Mouse (Mus musculus): ENCODE measurements around the gene Elavl2. TPM values are rescaled to one million over a fixed set of nuclear protein-coding genes. Genes with fewer than 3 reads are reported as not detected.
A peak's percentile ranks its signal among the peaks of the same experiment; 100 is the strongest.

The Elavl2 gene
- polyA plus RNA-seq, 1 experiment from 2014 or later, result 39.7 TPM

GRCm38 (mm10) chr4:91374571-91375371, 25.8 kb downstream of the Elavl2 start:
- Histone ChIP-seq H3K4me3 (peak overlapping the region; percentile 81), H3K27ac (replicated peaks) (peak overlapping the region; percentile 89), H3K27me3 (ENCODE audit: low read depth, poor library complexity, severe bottlenecking) (peaks cover 60% of the 10 kb centered on the region), H3K9me3 (replicated peaks) (no peaks in the 10 kb centered on the region), H3K36me3 (no peaks in the 10 kb centered on the region), H3K4me1 (peaks cover 53% of the 10 kb centered on the region)
- peak; percentile 76 for DNase-seq (ENCODE audit: low spot score)
- WGBS, result under 1% methylated on average over 46 of the region's 46 CpGs

DNA sequence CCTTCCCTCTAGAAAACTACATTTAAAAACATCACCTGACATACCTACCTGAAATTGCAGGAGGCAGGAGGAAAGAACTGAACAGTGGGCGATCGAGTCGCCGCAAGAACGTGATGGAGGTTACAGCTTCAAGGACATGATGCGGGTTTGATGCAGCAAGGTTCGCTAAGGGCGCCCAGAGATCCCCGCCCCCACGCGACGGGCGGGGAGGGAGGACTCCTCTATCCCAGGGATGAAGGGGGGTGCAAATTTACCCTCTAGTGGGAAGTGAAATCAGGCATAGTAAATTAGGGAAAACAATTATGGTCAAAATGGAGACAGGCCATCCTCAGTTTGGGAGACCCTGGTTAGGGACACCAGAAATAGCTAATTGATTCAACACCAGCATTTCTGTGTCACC, 27.7 kb downstream of the Elavl2 start:
- 4% methylated on average over 13 of the region's 13 CpGs for WGBS
- no peak for DNase-seq (ENCODE audit: low spot score)
- Histone ChIP-seq H3K27ac (replicated peaks) (no peak overlapping the region), H3K4me3 (peak overlapping the region; percentile 81), H3K4me1 (peaks cover 52% of the 10 kb centered on the region), H3K9me3 (replicated peaks) (no peaks in the 10 kb centered on the region), H3K36me3 (no peaks in the 10 kb centered on the region), H3K27me3 (ENCODE audit: low read depth, poor library complexity, severe bottlenecking) (peaks cover 51% of the 10 kb centered on the region)

- WGBS, result 0% methylated on average over 41 of the region's 44 CpGs
- Histone ChIP-seq H3K27me3 (ENCODE audit: low read depth, poor library complexity, severe bottlenecking) (peaks cover 51% of the 10 kb centered on the region), H3K36me3 (no peaks in the 10 kb centered on the region), H3K4me1 (peaks cover 44% of the 10 kb centered on the region), H3K4me3 (peak overlapping the region; percentile 81), H3K27ac (replicated peaks) (peak overlapping the region; percentile 88), H3K9me3 (replicated peaks) (no peaks in the 10 kb centered on the region)
- DNase-seq (ENCODE audit: low spot score), result peak; percentile 80
These were observed 28.8 kb downstream of the Elavl2 start for GRCm38 (mm10) chr4:91371819-91372215.

GRCm38 (mm10) chr4:91371131-91371818, 29.3 kb downstream of the Elavl2 start:
- Histone ChIP-seq H3K4me1 (peaks cover 43% of the 10 kb centered on the region), H3K27me3 (ENCODE audit: low read depth, poor library complexity, severe bottlenecking) (peaks cover 51% of the 10 kb centered on the region), H3K36me3 (0 out of 2 replicates have a peak, but pooled peaks cover 3% of the 10 kb centered on the region), H3K27ac (replicated peaks) (peak overlapping the region; percentile 88), H3K4me3 (peak overlapping the region; percentile 81), H3K9me3 (replicated peaks) (no peaks in the 10 kb centered on the region)
- DNase-seq (ENCODE audit: low spot score), result peak; percentile 56
- under 1% methylated on average over 82 of the region's 82 CpGs for WGBS

GRCm38 (mm10) chr4:91365276-91365675, 35.3 kb downstream of the Elavl2 start:
- DNase-seq (ENCODE audit: low spot score), result no peak
- Histone ChIP-seq H3K36me3 (peaks cover 18% of the 10 kb centered on the region), H3K27me3 (ENCODE audit: low read depth, poor library complexity, severe bottlenecking) (peaks cover 10% of the 10 kb centered on the region), H3K4me3 (no peak overlapping the region), H3K9me3 (replicated peaks) (no peaks in the 10 kb centered on the region), H3K27ac (replicated peaks) (no peak overlapping the region), H3K4me1 (peaks cover 14% of the 10 kb centered on the region; the same call in 1 of the 2 replicates)
- WGBS, result 82% methylated on average over 12 of the region's 12 CpGs

DNA sequence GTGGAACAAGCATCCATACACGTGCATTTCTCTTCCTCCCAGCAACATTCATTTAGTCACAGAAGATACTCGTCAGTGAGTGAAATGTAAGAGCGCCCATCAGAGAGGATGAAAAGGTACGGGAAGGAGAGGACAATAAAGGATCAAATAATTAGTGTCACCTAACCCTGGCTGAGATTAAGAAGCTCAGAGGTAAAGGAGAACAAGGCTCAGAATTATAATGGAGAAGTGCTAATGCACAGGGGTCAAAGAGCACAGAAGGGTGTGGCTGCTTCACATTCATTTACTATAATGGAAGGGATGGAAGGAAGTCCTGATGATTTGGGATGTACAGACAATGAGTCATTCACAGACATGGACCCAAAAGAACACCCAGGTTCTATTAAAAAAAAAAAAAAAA, 36.6 kb downstream of the Elavl2 start:
- DNase-seq (ENCODE audit: low spot score), result no peak
- H3K4me3 ChIP-seq, result no peak overlapping the region
- H3K4me1 ChIP-seq, result peaks cover 10% of the 10 kb centered on the region; the same call in 1 of the 2 replicates
- no peak overlapping the region for H3K27ac ChIP-seq (replicated peaks)
- H3K9me3 ChIP-seq (replicated peaks), result no peaks in the 10 kb centered on the region
- H3K36me3 ChIP-seq, result peaks cover 18% of the 10 kb centered on the region
- WGBS, result 63% methylated on average over 4 of the region's 4 CpGs
- no peaks in the 10 kb centered on the region for H3K27me3 ChIP-seq (ENCODE audit: low read depth, poor library complexity, severe bottlenecking)

DNA sequence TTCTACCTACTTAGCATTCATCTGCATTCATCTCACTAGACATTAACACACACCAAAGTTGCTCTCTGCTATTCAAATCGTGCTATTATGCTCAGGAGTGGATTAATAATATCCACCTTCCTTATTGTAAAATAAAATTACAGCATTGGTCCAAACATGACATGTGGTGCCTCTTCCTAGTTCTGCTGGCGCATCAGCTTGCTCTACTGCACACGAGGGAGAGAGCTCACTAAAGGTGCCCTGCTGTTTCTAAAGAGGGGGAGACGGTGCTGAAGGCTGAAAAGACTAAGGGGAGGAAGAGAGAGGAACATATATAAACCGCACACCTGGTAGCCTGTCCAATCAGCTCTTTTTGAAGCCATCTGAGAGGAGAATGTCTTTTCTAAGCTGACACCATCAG, 38.1 kb downstream of the Elavl2 start:
- H3K4me3 ChIP-seq, result no peak overlapping the region
- H3K36me3 ChIP-seq, result peaks cover 18% of the 10 kb centered on the region
- no peak for DNase-seq (ENCODE audit: low spot score)
- no peaks in the 10 kb centered on the region for H3K27me3 ChIP-seq (ENCODE audit: low read depth, poor library complexity, severe bottlenecking)
- no peaks in the 10 kb centered on the region for H3K9me3 ChIP-seq (replicated peaks)
- 42% methylated on average over 5 of the region's 5 CpGs for WGBS
- H3K4me1 ChIP-seq, result peaks cover 19% of the 10 kb centered on the region
- H3K27ac ChIP-seq (replicated peaks), result no peak overlapping the region

DNA sequence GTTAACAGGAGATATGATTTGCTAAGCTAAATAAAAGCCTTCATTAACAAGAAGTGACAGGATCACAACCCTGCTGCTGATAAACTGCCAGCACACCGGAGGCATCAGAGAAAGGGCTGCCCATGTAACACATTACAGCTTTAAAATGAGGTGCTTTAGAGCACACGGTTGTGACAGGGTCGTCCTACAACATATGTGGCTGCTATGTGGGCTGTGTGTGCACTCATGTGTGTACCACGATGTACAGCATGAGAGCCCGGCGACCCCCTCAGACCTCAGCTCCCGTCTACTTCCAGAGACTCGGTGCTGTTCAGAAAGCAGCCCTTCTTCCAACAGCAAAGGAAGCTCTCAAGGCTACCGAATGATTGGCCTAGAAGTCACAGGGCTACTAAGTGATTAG, 47.4 kb downstream of the Elavl2 start:
- H3K27ac ChIP-seq (replicated peaks), result no peak overlapping the region
- H3K4me1 ChIP-seq, result peaks cover 18% of the 10 kb centered on the region
- no peak overlapping the region for H3K4me3 ChIP-seq
- no peaks in the 10 kb centered on the region for H3K9me3 ChIP-seq (replicated peaks)
- no peaks in the 10 kb centered on the region for H3K27me3 ChIP-seq (ENCODE audit: low read depth, poor library complexity, severe bottlenecking)
- H3K36me3 ChIP-seq, result peaks cover 6% of the 10 kb centered on the region
- 87% methylated on average over 9 of the region's 9 CpGs for WGBS
- DNase-seq (ENCODE audit: low spot score), result no peak

DNA sequence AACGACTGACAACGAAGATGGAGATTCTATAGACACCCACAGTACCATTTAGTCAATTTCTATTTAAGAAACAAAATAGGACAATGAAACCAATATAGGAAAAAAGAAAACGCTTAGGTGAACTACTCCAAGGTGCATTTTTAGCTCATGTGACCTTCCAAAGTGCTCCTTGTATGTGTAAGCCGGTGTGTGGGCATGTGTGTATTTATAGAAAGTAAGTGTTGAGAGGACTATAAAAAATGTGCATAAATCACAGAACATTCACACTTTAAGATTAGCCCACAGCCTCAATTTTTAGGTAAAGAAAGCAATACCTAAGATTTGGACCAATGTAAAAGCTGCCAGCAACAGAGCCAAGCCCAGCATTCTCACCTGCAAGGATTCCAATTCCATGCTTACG, 51.0 kb downstream of the Elavl2 start:
- 89% methylated on average over 5 of the region's 5 CpGs for WGBS
- Histone ChIP-seq H3K27ac (replicated peaks) (no peak overlapping the region), H3K4me1 (no peaks in the 10 kb centered on the region), H3K27me3 (ENCODE audit: low read depth, poor library complexity, severe bottlenecking) (no peaks in the 10 kb centered on the region), H3K36me3 (peaks cover 6% of the 10 kb centered on the region), H3K9me3 (replicated peaks) (no peaks in the 10 kb centered on the region), H3K4me3 (no peak overlapping the region)
- DNase-seq (ENCODE audit: low spot score), result no peak

- H3K9me3 ChIP-seq (replicated peaks), result no peaks in the 10 kb centered on the region
- no peaks in the 10 kb centered on the region for H3K36me3 ChIP-seq
- H3K4me3 ChIP-seq, result no peak overlapping the region
- no peak for DNase-seq (ENCODE audit: low spot score)
- H3K27ac ChIP-seq (replicated peaks), result no peak overlapping the region
- no peaks in the 10 kb centered on the region for H3K4me1 ChIP-seq
- 87% methylated on average over 4 of the region's 4 CpGs for WGBS
- no peaks in the 10 kb centered on the region for H3K27me3 ChIP-seq (ENCODE audit: low read depth, poor library complexity, severe bottlenecking)
These were observed 66.4 kb downstream of the Elavl2 start for GRCm38 (mm10) chr4:91334177-91334576.

- no peak for DNase-seq (ENCODE audit: low spot score)
- Histone ChIP-seq H3K4me1 (no peaks in the 10 kb centered on the region), H3K27me3 (ENCODE audit: low read depth, poor library complexity, severe bottlenecking) (no peaks in the 10 kb centered on the region), H3K36me3 (peaks cover 28% of the 10 kb centered on the region), H3K27ac (replicated peaks) (no peak overlapping the region), H3K9me3 (replicated peaks) (no peaks in the 10 kb centered on the region), H3K4me3 (no peak overlapping the region)
- 97% methylated on average over 1 of the region's 1 CpGs for WGBS
These were observed 89.8 kb downstream of the Elavl2 start for GRCm38 (mm10) chr4:91310801-91311200.

- no peak overlapping the region for H3K4me3 ChIP-seq
- peaks cover 26% of the 10 kb centered on the region for H3K36me3 ChIP-seq
- H3K4me1 ChIP-seq, result no peaks in the 10 kb centered on the region
- DNase-seq (ENCODE audit: low spot score), result no peak
- H3K27ac ChIP-seq (replicated peaks), result no peak overlapping the region
- H3K9me3 ChIP-seq (replicated peaks), result no peaks in the 10 kb centered on the region
- H3K27me3 ChIP-seq (ENCODE audit: low read depth, poor library complexity, severe bottlenecking), result no peaks in the 10 kb centered on the region
These were observed 102.9 kb downstream of the Elavl2 start for GRCm38 (mm10) chr4:91297706-91298105.

DNA sequence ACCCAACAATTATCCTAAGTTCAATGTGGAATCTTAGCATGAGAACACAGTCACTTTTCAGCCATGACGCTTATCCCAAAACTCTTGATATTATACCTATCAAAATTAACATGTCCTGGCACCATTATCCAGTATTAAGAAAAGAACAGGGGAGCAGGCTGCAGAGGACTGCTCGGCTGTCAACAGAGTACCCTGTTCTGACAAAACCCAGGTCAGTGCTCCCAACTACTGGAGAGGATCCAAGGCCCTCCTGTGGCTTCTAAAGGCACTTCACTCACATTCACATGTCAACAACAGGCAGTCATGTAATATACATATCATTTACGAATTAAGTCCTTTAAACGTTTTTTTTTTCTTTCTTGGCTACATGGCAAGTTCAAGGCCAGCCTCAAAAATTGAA, 105.3 kb downstream of the Elavl2 start:
- Histone ChIP-seq H3K27me3 (ENCODE audit: low read depth, poor library complexity, severe bottlenecking) (no peaks in the 10 kb centered on the region), H3K4me3 (no peak overlapping the region), H3K36me3 (peaks cover 26% of the 10 kb centered on the region), H3K27ac (replicated peaks) (no peak overlapping the region), H3K9me3 (replicated peaks) (no peaks in the 10 kb centered on the region), H3K4me1 (no peaks in the 10 kb centered on the region)
- DNase-seq (ENCODE audit: low spot score), result no peak
- 79% methylated on average over 4 of the region's 4 CpGs for WGBS
